Comparison of ENCODE assay signal across 13 mouse cellular contexts in the genomic region with DNA sequence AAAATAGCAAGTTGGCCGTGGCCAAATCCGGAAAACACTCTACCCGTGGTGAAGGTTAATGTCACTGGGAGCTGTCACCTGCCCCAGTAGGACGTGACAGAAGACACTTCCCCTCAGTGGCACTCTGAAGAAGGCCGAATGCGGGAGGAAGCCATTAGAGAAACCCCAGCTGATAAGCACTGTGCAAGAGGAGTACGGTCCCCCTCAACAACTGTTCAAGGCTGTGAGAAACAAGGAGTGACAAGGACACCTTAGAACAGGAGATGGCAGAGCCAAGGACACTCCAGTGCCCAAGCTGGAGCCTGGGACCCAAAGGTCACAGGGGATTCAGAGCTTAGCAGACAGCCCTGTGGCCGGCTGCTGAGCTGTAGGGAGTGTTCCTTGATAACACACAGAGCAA. TPM values are rescaled to one million over a fixed set of nuclear protein-coding genes. Genes with fewer than 3 reads are reported as not detected.
DNase-seq lines count a peak whose midpoint lies in the region; ATAC-seq and TF ChIP-seq lines count a peak whose summit lies in the region.
"Had no signal": no experiment of that assay in that cellular context is flagged by ENCODE, and none has a peak within 500 bp of the region (broad histone marks: within the 10 kb centered on the region; RNA-seq: fewer than 3 reads in every experiment).

No protein-coding gene starts in this region.

- no peak; the same call in 1 of the 2 replicates for TF ChIP-seq RAD21 in MEL (IDR thresholded peaks at IDR 0.05; ENCODE audit: low read depth, low read length)

- TF ChIP-seq EP300 in MEL (IDR thresholded peaks at IDR 0.05; ENCODE audit: low read depth in 1 of 2, low read length in 2 of 2), result peak in 1 of 2 experiments; percentile 34; a peak in 1 of 4 replicates

- TF ChIP-seq CTCF in MEL (IDR thresholded peaks at IDR 0.05 in 2 of 3, conservative IDR thresholded peaks at IDR 0.05 in 1 of 3; ENCODE audit: control insufficient read depth in 1 of 3, insufficient read depth in 1 of 3, low read depth in 2 of 3, low read length in 3 of 3, poor library complexity in 1 of 3, severe bottlenecking in 1 of 3), result no peak

- H3K4me1 ChIP-seq in MEL (ENCODE audit: control insufficient read depth in 1 of 2, insufficient read depth in 2 of 2, low read length in 2 of 2), result peaks cover 4 to 6% of the 10 kb centered on the region in 2 experiments; a peak in 3 of 4 replicates
- H3K4me1 ChIP-seq in heart, embryonic 12.5 days (replicated peaks), result peaks cover 42% of the 10 kb centered on the region

- peak overlapping the region; percentile 24 to 54 for H3K4me3 ChIP-seq in MEL (ENCODE audit: control insufficient read depth in 1 of 2, insufficient read depth in 1 of 2, low read depth in 2 of 2, low read length in 2 of 2)
- H3K4me3 ChIP-seq in heart, embryonic 12.5 days, result no peak overlapping the region
- H3K4me3 ChIP-seq: hindbrain, embryonic 15.5 days; lung, embryonic 15.5 days had no signal

- no peak for TF ChIP-seq POLR2A in MEL (IDR thresholded peaks at IDR 0.05; ENCODE audit: control insufficient read depth in 1 of 2, insufficient read depth in 1 of 2, low read depth in 1 of 2, low read length in 2 of 2, poor library complexity in 1 of 2)

- ATAC-seq in heart, embryonic 12.5 days (ENCODE audit: insufficient number of reproducible peaks, low FRiP score), result peak; percentile 69
- ATAC-seq in megakaryocyte-erythroid progenitor cell, adult 5-6 weeks (replicated peaks; ENCODE audit: low FRiP score, low TSS enrichment, poor library complexity, severe bottlenecking), result peak; percentile 49; the same call in 1 of the 2 replicates
- ATAC-seq in granulocyte monocyte progenitor cell, adult 5-6 weeks (replicated peaks; ENCODE audit: poor library complexity, severe bottlenecking), result no peak

- H3K4me2 ChIP-seq in heart, embryonic 12.5 days, result peak overlapping the region; percentile 25; the same call in 1 of the 2 replicates
- H3K4me2 ChIP-seq: hindbrain, embryonic 15.5 days; lung, embryonic 15.5 days had no signal

- H3K9ac ChIP-seq in MEL (ENCODE audit: control insufficient read depth, low read depth, low read length, poor library complexity, severe bottlenecking), result peak overlapping the region; percentile 71
- H3K9ac ChIP-seq in heart, embryonic 12.5 days, result peak overlapping the region; percentile 45; the same call in 1 of the 2 replicates
- H3K9ac ChIP-seq: hindbrain, embryonic 15.5 days; lung, embryonic 15.5 days had no signal

- 2% methylated on average over 8 of the region's 8 CpGs for WGBS in heart, embryonic 12.5 days

- no peaks in the 10 kb centered on the region for H3K27me3 ChIP-seq in MEL (ENCODE audit: control insufficient read depth in 1 of 2, insufficient read depth in 2 of 2, low read length in 2 of 2)
- no peaks in the 10 kb centered on the region for H3K27me3 ChIP-seq in heart, embryonic 12.5 days (replicated peaks)
- H3K27me3 ChIP-seq: lung, embryonic 15.5 days had no signal

- peak; percentile 5 for DNase-seq in embryo, embryonic 10.5 days (ENCODE audit: low spot score)
- DNase-seq in embryo, embryonic 11 days, result no peak
- DNase-seq in MEL (ENCODE audit: low read depth, low spot score), result peak; percentile 79
- DNase-seq in urinary bladder, adult 18-20 months (ENCODE audit: low spot score in 2 of 2), result no peak
- no peak for DNase-seq in kidney, adult 8-10 months
- DNase-seq: cerebellum, postnatal 25 days had no signal

- H3K36me3 ChIP-seq in MEL (ENCODE audit: control insufficient read depth in 1 of 2, insufficient read depth in 2 of 2, low read length in 2 of 2), result peaks cover 0 to 7% of the 10 kb centered on the region in 2 experiments; a peak in 1 of 4 replicates
- H3K36me3 ChIP-seq in heart, embryonic 12.5 days, result no peaks in the 10 kb centered on the region
- H3K36me3 ChIP-seq: hindbrain, embryonic 15.5 days; lung, embryonic 15.5 days had no signal

- no peaks in the 10 kb centered on the region for H3K9me3 ChIP-seq in MEL (replicated peaks; ENCODE audit: insufficient read depth, low read length)
- H3K9me3 ChIP-seq in heart, embryonic 12.5 days (replicated peaks), result no peaks in the 10 kb centered on the region
- H3K9me3 ChIP-seq: hindbrain, embryonic 15.5 days; lung, embryonic 15.5 days had no signal

- H3K27ac ChIP-seq in MEL (ENCODE audit: control insufficient read depth, low read depth, low read length), result peak overlapping the region; percentile 55
- peak overlapping the region; percentile 96 for H3K27ac ChIP-seq in heart, embryonic 12.5 days (ENCODE audit: poor library complexity, severe bottlenecking)
- H3K27ac ChIP-seq: hindbrain, embryonic 15.5 days; lung, embryonic 15.5 days had no signal

- H3K79me2 ChIP-seq in MEL (ENCODE audit: control insufficient read depth, insufficient read depth, low read length, poor library complexity), result no peaks in the 10 kb centered on the region

TF ChIP-seq in MEL, 35 proteins besides CTCF, POLR2A, EP300 and RAD21 (continues in another document):
- TF ChIP-seq CHD2 (IDR thresholded peaks at IDR 0.05; ENCODE audit: low read length) (no peak), HCFC1 (IDR thresholded peaks at IDR 0.05; ENCODE audit: low read depth, low read length) (no peak), CHD1 (IDR thresholded peaks at IDR 0.05; ENCODE audit: low read depth, low read length) (no peak), TBP (IDR thresholded peaks at IDR 0.05; ENCODE audit: low read depth, low read length) (peak; percentile 48; the same call in 1 of the 2 replicates), BHLHE40 (IDR thresholded peaks at IDR 0.05; ENCODE audit: borderline replicate concordance, low read depth, low read length) (no peak), ZKSCAN1 (IDR thresholded peaks at IDR 0.05; ENCODE audit: low read depth, low read length) (no peak), SIN3A (IDR thresholded peaks at IDR 0.05; ENCODE audit: low read length) (peak; percentile 57), USF1 (IDR thresholded peaks at IDR 0.05; ENCODE audit: low read depth, low read length) (0 out of 2 replicates have a peak, but pooled peaks have one; percentile 16), ZNF384 (IDR thresholded peaks at IDR 0.05; ENCODE audit: low read depth, low read length) (no peak), MAZ (IDR thresholded peaks at IDR 0.05; ENCODE audit: low read depth, low read length) (no peak), POLR2AphosphoS5 (IDR thresholded peaks at IDR 0.05; ENCODE audit: borderline replicate concordance, low read depth, low read length) (no peak), NELFE (IDR thresholded peaks at IDR 0.05; ENCODE audit: low read depth, low read length) (no peak), ELF1 (IDR thresholded peaks at IDR 0.05; ENCODE audit: low read depth, low read length) (no peak), ETS1 (IDR thresholded peaks at IDR 0.05; ENCODE audit: low read depth, low read length) (0 out of 2 replicates have a peak, but pooled peaks have one; percentile 29), E2F4 (IDR thresholded peaks at IDR 0.05; ENCODE audit: borderline replicate concordance, low read depth, low read length) (no peak), ZMIZ1 (IDR thresholded peaks at IDR 0.05; ENCODE audit: low read depth, low read length) (no peak), UBTF (IDR thresholded peaks at IDR 0.05; ENCODE audit: borderline replicate concordance, insufficient read depth, low read depth, low read length) (no peak), NRF1 (IDR thresholded peaks at IDR 0.05; ENCODE audit: insufficient read depth, low read depth, low read length, poor library complexity, severe bottlenecking) (no peak), MYB (IDR thresholded peaks at IDR 0.05; ENCODE audit: low read depth, low read length) (no peak), GATA1 (IDR thresholded peaks at IDR 0.05; ENCODE audit: low read depth, low read length) (peak; percentile 49), ZC3H11A (IDR thresholded peaks at IDR 0.05; ENCODE audit: low read depth, low read length) (no peak), MYC (IDR thresholded peaks at IDR 0.05; ENCODE audit: low read depth, low read length) (no peak), TCF12 (IDR thresholded peaks at IDR 0.05; ENCODE audit: low read depth, low read length) (no peak), MAFK (IDR thresholded peaks at IDR 0.05; ENCODE audit: borderline replicate concordance, low read depth, low read length) (no peak), SMC3 (IDR thresholded peaks at IDR 0.05; ENCODE audit: low read depth, low read length) (no peak; the same call in 1 of the 2 replicates), MXI1 (IDR thresholded peaks at IDR 0.05; ENCODE audit: low read depth, low read length) (peak; percentile 51), MEF2A (IDR thresholded peaks at IDR 0.05; ENCODE audit: extremely low read depth, insufficient replicate concordance, low read depth, low read length, poor library complexity, severe bottlenecking) (no peak), MAX (IDR thresholded peaks at IDR 0.05; ENCODE audit: low read length) (peak; percentile 33; the same call in 1 of the 2 replicates), TAL1 (IDR thresholded peaks at IDR 0.05; ENCODE audit: low read length) (no peak), KAT2A (conservative IDR thresholded peaks at IDR 0.05; ENCODE audit: low read depth, low read length) (no peak)

RNA-seq across cellular contexts. Expression of a gene that starts 2.5 kb away (rescaled TPM):
- total RNA-seq in MEL (2012; rRNA removed), result not detected in 2 replicates
- under 1 TPM in 1 of 2 experiments, not detected in 1; 0.03 TPM for polyA plus RNA-seq in MEL (2012; ENCODE audit: insufficient read depth in 1 of 2, insufficient read length in 2 of 2, low read depth in 1 of 2, low replicate concordance in 2 of 2, missing spikeins in 1 of 2)
- 0.33 and 0.36 TPM in 2 replicates for polyA plus RNA-seq in heart, embryonic 12.5 days (2016; fragmentation: Nextera tagmentation; extraction: Ambion mirVana)
- not detected in 2 replicates for total RNA-seq in megakaryocyte-erythroid progenitor cell, adult 5-6 weeks (2014; fragmentation: Nextera tagmentation)
- total RNA-seq in megakaryocyte-erythroid progenitor cell, adult 5-6 weeks (2017), result not detected in 2 replicates
- total RNA-seq in granulocyte monocyte progenitor cell, adult 5-6 weeks (2014; fragmentation: Nextera tagmentation), result 1.4 TPM in 1 of 2 replicates, not detected in the other
- total RNA-seq in granulocyte monocyte progenitor cell, adult 5-6 weeks (2017), result not detected in 2 replicates
- polyA plus RNA-seq: neural tube, embryonic 11.5 days; small intestine, adult 2 months had no signal

RNA-seq across cellular contexts. Expression of a gene that starts 58.1 kb away (rescaled TPM):
- total RNA-seq in MEL (2012; rRNA removed), result 0.04 TPM in 1 of 2 replicates, not detected in the other
- under 1 TPM in 1 of 2 experiments, not detected in 1; 0.15 TPM for polyA plus RNA-seq in MEL (2012; ENCODE audit: insufficient read depth in 1 of 2, insufficient read length in 2 of 2, low read depth in 1 of 2, low replicate concordance in 2 of 2, missing spikeins in 1 of 2)
- polyA plus RNA-seq in heart, embryonic 12.5 days (2016; fragmentation: Nextera tagmentation; extraction: Ambion mirVana), result 2.6 and 2.7 TPM in 2 replicates
- 1.2 TPM in 1 of 2 replicates, not detected in the other for total RNA-seq in megakaryocyte-erythroid progenitor cell, adult 5-6 weeks (2014; fragmentation: Nextera tagmentation)
- not detected in 2 replicates for total RNA-seq in megakaryocyte-erythroid progenitor cell, adult 5-6 weeks (2017)
- not detected in 2 replicates for total RNA-seq in granulocyte monocyte progenitor cell, adult 5-6 weeks (2014; fragmentation: Nextera tagmentation)
- total RNA-seq in granulocyte monocyte progenitor cell, adult 5-6 weeks (2017), result 0.13 TPM in 1 of 2 replicates, not detected in the other

Comparison
In these comparisons a context has a peak if more than half of its experiments do, and no peak if none do; other contexts are left out.
1. DNase-seq: peak in embryo, embryonic 10.5 days (single experiment) and MEL (single experiment); none in embryo, embryonic 11 days (single experiment), urinary bladder, adult 18-20 months (0 of 2) and kidney, adult 8-10 months (0 of 2).